Mouse (Mus musculus): ENCODE measurements around the gene Plxna2. TPM values are rescaled to one million over a fixed set of nuclear protein-coding genes. Genes with fewer than 3 reads are reported as not detected.

Plxna2 gene
- polyA plus RNA-seq, 1 experiment from 2014 or later = 8.1 TPM

DNA sequence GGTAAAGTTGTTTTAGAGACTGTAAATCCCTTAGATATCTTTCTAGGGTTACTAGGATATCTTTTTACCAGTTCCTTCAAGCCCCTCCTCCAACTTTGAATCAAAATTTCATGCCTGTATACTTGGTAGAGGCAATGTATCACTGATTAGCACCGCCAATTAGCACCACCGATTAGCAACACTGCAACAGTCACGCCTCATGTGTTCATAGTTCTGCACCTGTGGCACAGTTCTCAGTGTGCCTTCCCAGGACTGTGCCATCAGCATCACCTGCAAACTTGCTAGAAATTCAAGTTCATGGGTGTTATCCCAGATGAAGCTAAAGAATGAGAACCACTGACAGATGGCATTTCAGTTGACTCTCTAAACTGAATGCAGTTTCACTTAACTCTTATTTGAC, 138.8 kb downstream of the Plxna2 start:
- Histone ChIP-seq H3K27me3 (no peaks in the 10 kb centered on the region), H3K4me2 (no peak overlapping the region), H3K9ac (no peak overlapping the region), H3K4me3 (no peak overlapping the region), H3K9me3 (no peaks in the 10 kb centered on the region), H3K36me3 (0 out of 2 replicates have a peak, but pooled peaks cover 2% of the 10 kb centered on the region), H3K27ac (no peak overlapping the region), H3K4me1 (no peaks in the 10 kb centered on the region)
- no peak for ATAC-seq (ENCODE audit: insufficient number of reproducible peaks, low FRiP score, low TSS enrichment, low read depth)
- WGBS = 85% methylated on average over 3 of the region's 3 CpGs

GRCm38 (mm10) chr1:194761432-194762212, 143.6 kb downstream of the Plxna2 start:
- 82% methylated on average over 2 of the region's 2 CpGs for WGBS
- Histone ChIP-seq H3K4me1 (no peaks in the 10 kb centered on the region), H3K36me3 (0 out of 2 replicates have a peak, but pooled peaks cover 5% of the 10 kb centered on the region), H3K4me3 (no peak overlapping the region), H3K27ac (no peak overlapping the region), H3K9me3 (no peaks in the 10 kb centered on the region), H3K9ac (no peak overlapping the region), H3K4me2 (no peak overlapping the region), H3K27me3 (no peaks in the 10 kb centered on the region)
- no peak for ATAC-seq (ENCODE audit: insufficient number of reproducible peaks, low FRiP score, low TSS enrichment, low read depth)

DNA sequence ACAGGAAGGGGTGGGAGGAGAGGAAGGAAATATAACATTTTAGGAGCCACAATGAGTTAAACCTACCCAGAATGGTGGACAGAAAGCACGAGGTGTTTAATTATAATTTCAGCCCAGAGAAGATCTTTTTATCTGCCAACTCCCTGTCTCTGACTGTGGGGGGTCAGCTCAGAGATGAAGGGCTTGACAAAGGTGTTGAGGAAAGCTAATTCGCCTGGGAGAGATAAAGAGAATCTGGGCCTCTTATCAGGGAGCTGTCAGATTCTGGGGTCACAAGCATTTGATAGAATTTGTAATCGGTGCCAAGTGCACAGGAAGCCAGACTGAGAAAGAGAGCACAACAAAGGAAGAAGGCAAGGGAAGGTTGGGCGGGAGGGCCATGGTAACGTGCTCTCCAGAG, 144.9 kb downstream of the Plxna2 start:
- ATAC-seq (ENCODE audit: insufficient number of reproducible peaks, low FRiP score, low TSS enrichment, low read depth) = no peak
- 65% methylated on average over 5 of the region's 5 CpGs for WGBS
- Histone ChIP-seq H3K27ac (no peak overlapping the region), H3K9me3 (no peaks in the 10 kb centered on the region), H3K4me1 (no peaks in the 10 kb centered on the region), H3K4me3 (no peak overlapping the region), H3K9ac (no peak overlapping the region), H3K36me3 (0 out of 2 replicates have a peak, but pooled peaks cover 10% of the 10 kb centered on the region), H3K4me2 (no peak overlapping the region), H3K27me3 (no peaks in the 10 kb centered on the region)

- Histone ChIP-seq H3K36me3 (0 out of 2 replicates have a peak, but pooled peaks cover 15% of the 10 kb centered on the region), H3K27ac (no peak overlapping the region), H3K4me2 (no peak overlapping the region), H3K27me3 (no peaks in the 10 kb centered on the region), H3K9ac (no peak overlapping the region), H3K9me3 (no peaks in the 10 kb centered on the region), H3K4me3 (no peak overlapping the region), H3K4me1 (no peaks in the 10 kb centered on the region)
- ATAC-seq (ENCODE audit: insufficient number of reproducible peaks, low FRiP score, low TSS enrichment, low read depth) = no peak
Observed at GRCm38 (mm10) chr1:194764951-194765350, 146.9 kb downstream of the Plxna2 start.

- WGBS = 80% methylated on average over 1 of the region's 1 CpGs
- 0 out of 2 replicates have a peak, but pooled peaks cover 12% of the 10 kb centered on the region for H3K36me3 ChIP-seq
- H3K27ac ChIP-seq = no peak overlapping the region
Observed at GRCm38 (mm10) chr1:194768799-194769198, 150.8 kb downstream of the Plxna2 start.

GRCm38 (mm10) chr1:194772053-194772452, 154.0 kb downstream of the Plxna2 start:
- H3K27me3 ChIP-seq = no peaks in the 10 kb centered on the region
- H3K36me3 ChIP-seq = 0 out of 2 replicates have a peak, but pooled peaks cover 8% of the 10 kb centered on the region
- H3K4me2 ChIP-seq = no peak overlapping the region
- H3K9ac ChIP-seq = no peak overlapping the region
- no peak overlapping the region for H3K4me3 ChIP-seq
- H3K27ac ChIP-seq = no peak overlapping the region
- H3K4me1 ChIP-seq = no peaks in the 10 kb centered on the region
- 74% methylated on average over 3 of the region's 3 CpGs for WGBS
- H3K9me3 ChIP-seq = no peaks in the 10 kb centered on the region
- ATAC-seq (ENCODE audit: insufficient number of reproducible peaks, low FRiP score, low TSS enrichment, low read depth) = no peak

More at GRCm38 (mm10) chr1:194768799-194769198, 150.8 kb downstream of the Plxna2 start:
- Histone ChIP-seq H3K9ac (no peak overlapping the region), H3K4me2 (no peak overlapping the region), H3K4me1 (no peaks in the 10 kb centered on the region), H3K9me3 (no peaks in the 10 kb centered on the region), H3K4me3 (no peak overlapping the region), H3K27me3 (no peaks in the 10 kb centered on the region)
- no peak for ATAC-seq (ENCODE audit: insufficient number of reproducible peaks, low FRiP score, low TSS enrichment, low read depth)

- H3K9me3 ChIP-seq = no peaks in the 10 kb centered on the region
- no peak overlapping the region for H3K9ac ChIP-seq
- H3K27ac ChIP-seq = no peak overlapping the region
- H3K4me2 ChIP-seq = no peak overlapping the region
- ATAC-seq (ENCODE audit: insufficient number of reproducible peaks, low FRiP score, low TSS enrichment, low read depth) = no peak
- 26% methylated on average over 3 of the region's 3 CpGs for whole genome bisulfite sequencing
- H3K4me1 ChIP-seq = no peaks in the 10 kb centered on the region
- no peak overlapping the region for H3K4me3 ChIP-seq
- H3K27me3 ChIP-seq = no peaks in the 10 kb centered on the region
- H3K36me3 ChIP-seq = 0 out of 2 replicates have a peak, but pooled peaks cover 4% of the 10 kb centered on the region
Observed at GRCm38 (mm10) chr1:194773899-194774298, 155.9 kb downstream of the Plxna2 start.

GRCm38 (mm10) chr1:194774350-194774749, 156.3 kb downstream of the Plxna2 start:
- H3K4me1 ChIP-seq = no peaks in the 10 kb centered on the region
- H3K9ac ChIP-seq = no peak overlapping the region
- no peaks in the 10 kb centered on the region for H3K9me3 ChIP-seq
- no peak overlapping the region for H3K27ac ChIP-seq
- ATAC-seq (ENCODE audit: insufficient number of reproducible peaks, low FRiP score, low TSS enrichment, low read depth) = no peak
- H3K4me3 ChIP-seq = no peak overlapping the region
- WGBS = 63% methylated on average over 2 of the region's 2 CpGs
- no peaks in the 10 kb centered on the region for H3K27me3 ChIP-seq
- 0 out of 2 replicates have a peak, but pooled peaks cover under 1% of the 10 kb centered on the region for H3K36me3 ChIP-seq
- H3K4me2 ChIP-seq = no peak overlapping the region

GRCm38 (mm10) chr1:194774754-194775153, 156.7 kb downstream of the Plxna2 start:
- Histone ChIP-seq H3K27ac (no peak overlapping the region), H3K4me3 (no peak overlapping the region), H3K36me3 (no peaks in the 10 kb centered on the region), H3K9ac (no peak overlapping the region), H3K4me1 (no peaks in the 10 kb centered on the region), H3K9me3 (no peaks in the 10 kb centered on the region), H3K27me3 (no peaks in the 10 kb centered on the region), H3K4me2 (no peak overlapping the region)
- WGBS = 73% methylated on average over 1 of the region's 1 CpGs
- ATAC-seq (ENCODE audit: insufficient number of reproducible peaks, low FRiP score, low TSS enrichment, low read depth) = no peak

DNA sequence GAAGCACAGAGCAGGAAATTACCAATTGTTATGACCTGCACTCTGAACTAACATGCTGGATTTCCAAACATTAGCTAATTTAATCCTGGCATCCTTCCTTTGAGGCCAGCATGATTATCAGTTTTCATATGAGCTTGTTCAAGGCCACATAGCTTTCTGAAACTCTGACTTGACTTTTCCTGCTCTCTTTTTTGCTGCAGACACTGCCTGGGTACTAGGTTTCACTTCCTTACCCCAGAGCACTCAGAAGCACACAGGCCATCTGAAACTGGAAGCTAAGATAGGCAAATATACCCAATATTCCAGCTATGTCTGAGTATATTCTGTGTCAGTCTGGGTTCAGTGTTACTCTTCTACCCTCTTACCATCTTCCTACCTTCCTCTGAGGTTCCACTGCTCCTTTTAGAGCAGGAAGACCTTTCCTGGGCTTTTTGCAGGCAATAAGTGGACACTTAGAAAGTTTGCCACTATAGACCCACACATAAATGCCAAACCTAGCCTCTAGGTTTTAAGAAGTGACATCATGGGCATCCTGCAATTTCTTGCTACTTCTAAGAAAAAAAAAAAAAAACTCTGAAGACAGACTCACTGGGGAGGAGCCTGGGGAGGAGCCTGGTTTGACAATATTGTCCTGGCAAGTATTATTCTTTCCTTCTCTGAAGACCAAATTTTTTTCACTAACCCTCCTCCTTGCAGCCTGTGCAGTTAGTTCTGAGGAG, 157.8 kb downstream of the Plxna2 start:
- no peaks in the 10 kb centered on the region for H3K4me1 ChIP-seq
- H3K9me3 ChIP-seq = no peaks in the 10 kb centered on the region
- no peak overlapping the region for H3K4me3 ChIP-seq
- H3K4me2 ChIP-seq = no peak overlapping the region
- no peaks in the 10 kb centered on the region for H3K27me3 ChIP-seq
- H3K9ac ChIP-seq = no peak overlapping the region
- no peaks in the 10 kb centered on the region for H3K36me3 ChIP-seq
- ATAC-seq (ENCODE audit: insufficient number of reproducible peaks, low FRiP score, low TSS enrichment, low read depth) = no peak
- H3K27ac ChIP-seq = no peak overlapping the region

GRCm38 (mm10) chr1:194776510-194777244, 158.7 kb downstream of the Plxna2 start:
- no peaks in the 10 kb centered on the region for H3K27me3 ChIP-seq
- no peak overlapping the region for H3K4me3 ChIP-seq
- no peaks in the 10 kb centered on the region for H3K36me3 ChIP-seq
- no peaks in the 10 kb centered on the region for H3K4me1 ChIP-seq
- no peak overlapping the region for H3K9ac ChIP-seq
- no peak overlapping the region for H3K27ac ChIP-seq
- no peak for ATAC-seq (ENCODE audit: insufficient number of reproducible peaks, low FRiP score, low TSS enrichment, low read depth)
- H3K9me3 ChIP-seq = no peaks in the 10 kb centered on the region
- no peak overlapping the region for H3K4me2 ChIP-seq
- 82% methylated on average over 5 of the region's 5 CpGs for WGBS

- H3K4me2 ChIP-seq = no peak overlapping the region
- H3K4me1 ChIP-seq = no peaks in the 10 kb centered on the region
- H3K9me3 ChIP-seq = no peaks in the 10 kb centered on the region
- no peak overlapping the region for H3K4me3 ChIP-seq
- no peak overlapping the region for H3K9ac ChIP-seq
- H3K36me3 ChIP-seq = no peaks in the 10 kb centered on the region
- ATAC-seq (ENCODE audit: insufficient number of reproducible peaks, low FRiP score, low TSS enrichment, low read depth) = no peak
- no peak overlapping the region for H3K27ac ChIP-seq
- WGBS = 69% methylated on average over 2 of the region's 2 CpGs
- no peaks in the 10 kb centered on the region for H3K27me3 ChIP-seq
Observed at GRCm38 (mm10) chr1:194777608-194778007, 159.6 kb downstream of the Plxna2 start.
